Mouse (Mus musculus): Measurements from ENCODE around the gene Stradb. TPM values are rescaled to one million over a fixed set of nuclear protein-coding genes. Genes with fewer than 3 reads are reported as not detected.

The Stradb gene
- polyA plus RNA-seq, 1 experiment from 2014 or later: 28.6 TPM

DNA sequence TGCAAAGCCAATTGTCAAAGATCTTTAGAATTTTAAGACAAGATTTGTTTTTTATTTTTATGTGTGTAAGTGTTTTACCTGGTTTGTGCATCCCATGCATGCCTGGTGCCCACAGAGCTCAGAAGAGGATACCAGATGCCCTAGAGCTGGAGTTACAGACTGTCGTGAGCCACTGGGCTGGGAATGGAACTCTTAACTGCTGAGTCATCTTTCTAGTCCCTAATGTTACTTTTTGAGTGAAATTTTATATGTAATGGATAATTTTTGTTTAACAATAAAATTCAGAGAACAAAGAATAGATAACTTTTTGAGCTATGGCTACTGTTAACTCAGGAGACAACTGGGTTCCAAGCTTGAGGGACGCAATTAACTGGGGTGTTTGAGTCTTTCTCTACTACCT, 13.6 kb upstream of the Stradb start:
- DNase-seq (ENCODE audit: low spot score): no peak

DNA sequence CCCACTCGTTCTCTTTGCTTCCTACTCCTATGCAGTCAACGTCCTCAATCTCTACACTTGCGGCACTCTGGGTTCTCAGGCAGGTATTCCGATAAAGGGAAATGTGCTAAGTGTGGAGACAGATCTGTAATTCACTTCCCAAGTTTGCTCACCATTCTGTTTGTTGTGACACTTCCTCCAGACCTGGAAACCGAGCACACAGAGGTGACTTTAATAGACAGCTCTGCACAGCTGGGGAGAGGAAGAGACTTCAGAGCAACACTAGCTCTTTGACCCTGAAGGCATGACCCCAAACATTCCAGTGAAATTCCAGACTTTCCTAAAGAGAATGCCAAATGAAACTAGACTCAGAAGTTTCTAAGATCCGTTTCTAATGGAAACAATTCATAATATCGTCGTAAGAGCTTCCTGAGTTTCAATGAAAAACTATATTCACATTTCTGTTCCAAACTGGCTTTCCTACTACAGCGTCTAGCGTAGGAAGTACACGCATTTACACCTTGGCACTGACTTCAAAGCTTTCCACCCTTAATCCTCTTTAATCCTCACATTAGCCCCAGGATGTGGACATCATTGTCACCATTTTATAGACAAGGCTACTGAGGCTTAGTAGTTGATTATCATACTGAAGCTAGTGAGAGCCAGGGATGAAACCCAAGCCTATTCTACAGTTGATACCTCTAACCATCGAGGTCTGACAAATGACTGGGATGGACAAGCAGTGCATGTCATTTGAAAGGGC, 12.0 kb upstream of the Stradb start:
- no peak for DNase-seq (ENCODE audit: low spot score)

DNA sequence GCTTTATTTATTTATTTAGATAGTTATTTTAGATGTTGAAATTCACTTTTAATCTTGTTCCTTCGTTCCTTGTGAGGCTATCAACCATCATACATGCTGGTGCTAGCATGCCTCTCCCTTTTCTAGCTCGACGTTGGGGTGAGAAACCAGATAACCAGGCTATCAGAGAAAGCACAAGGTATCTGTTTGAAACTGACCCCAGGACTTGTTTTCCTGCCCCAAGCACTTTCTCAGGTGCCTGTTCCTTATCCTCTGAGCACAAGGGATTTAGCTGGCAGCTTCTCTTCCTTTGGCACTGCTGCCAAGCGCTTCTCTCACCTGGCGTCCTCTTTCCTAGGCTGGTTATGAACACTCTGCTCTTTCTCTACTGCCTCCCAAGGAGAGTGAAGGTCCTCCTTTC, 10.9 kb upstream of the Stradb start:
- DNase-seq (ENCODE audit: low spot score): no peak

DNA sequence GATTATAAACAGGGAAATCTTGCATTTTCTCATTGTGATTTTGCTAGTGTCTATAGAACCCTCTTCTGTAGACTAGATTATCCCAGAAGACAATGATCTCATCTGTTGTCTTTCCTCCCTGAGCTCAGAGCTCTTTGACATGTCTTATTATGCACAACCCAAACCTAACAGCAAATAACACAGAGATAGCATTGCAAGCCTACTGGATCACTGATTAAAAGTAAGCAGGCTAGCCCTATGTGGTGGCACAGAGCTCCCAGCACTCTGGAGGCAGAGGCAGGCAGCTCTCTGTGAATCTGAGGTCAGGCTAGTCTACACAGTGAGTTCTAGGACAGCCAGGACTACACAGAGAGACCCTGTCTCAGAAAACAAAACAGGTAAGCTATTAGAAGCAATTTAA, 10.5 kb upstream of the Stradb start:
- DNase-seq (ENCODE audit: low spot score): no peak

DNA sequence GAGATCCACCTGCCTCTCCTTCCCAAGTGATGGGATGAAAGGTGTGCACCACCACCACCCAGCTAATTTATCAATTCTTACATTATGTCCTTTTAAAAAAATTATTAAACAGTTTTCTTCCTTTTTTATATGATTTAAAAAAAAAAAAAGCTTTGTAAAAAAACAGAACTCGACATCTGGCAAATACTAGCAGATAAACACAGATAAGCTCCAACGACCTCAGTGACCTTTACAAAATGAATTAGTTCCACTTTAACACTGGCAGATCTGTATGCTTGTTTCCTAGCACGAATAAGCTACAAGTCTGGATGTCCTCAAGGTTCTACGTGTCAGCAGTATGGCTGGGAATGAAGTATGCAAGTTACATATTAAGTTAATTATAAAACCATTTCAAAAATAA, 5.8 kb upstream of the Stradb start:
- DNase-seq (ENCODE audit: low spot score): no peak

DNA sequence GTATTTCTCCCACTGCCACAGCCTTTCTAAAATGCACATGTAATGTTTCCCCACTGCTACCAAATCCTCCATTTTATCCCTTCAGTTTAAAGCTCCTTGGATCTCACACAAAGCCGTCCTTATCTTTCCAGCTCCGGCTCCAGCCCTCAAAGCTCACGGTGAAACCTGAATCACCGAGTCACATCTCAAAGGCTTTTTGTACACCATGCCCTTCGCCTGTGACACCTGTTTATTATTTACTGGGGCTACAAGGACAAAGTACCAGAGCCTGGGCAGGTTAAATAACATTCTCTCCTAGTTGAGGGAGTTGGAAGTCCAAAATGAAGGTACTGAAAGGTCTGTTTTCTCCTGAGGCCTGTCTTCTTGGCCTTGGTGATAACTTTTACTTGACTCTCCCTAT, 3.3 kb upstream of the Stradb start:
- no peak for DNase-seq (ENCODE audit: low spot score)

DNA sequence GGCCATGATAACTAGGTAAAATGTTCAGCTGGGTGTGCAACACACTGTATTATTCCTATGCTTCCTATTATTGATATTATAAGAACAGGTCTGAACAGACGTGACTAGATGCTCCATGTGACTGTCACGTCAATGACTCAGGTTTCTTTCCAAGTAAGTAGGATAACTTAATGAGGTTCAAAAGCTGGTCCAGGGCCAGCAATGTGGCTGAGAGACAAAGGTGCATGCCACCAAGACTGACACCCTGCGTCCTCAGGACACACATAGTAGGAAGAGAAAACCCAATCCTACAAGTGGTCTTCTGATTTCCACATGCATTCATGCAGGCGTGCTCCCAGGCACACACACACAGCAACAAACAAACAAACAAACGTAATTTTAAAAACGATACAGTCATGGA, 2.2 kb upstream of the Stradb start:
- no peak for DNase-seq (ENCODE audit: low spot score)

DNA sequence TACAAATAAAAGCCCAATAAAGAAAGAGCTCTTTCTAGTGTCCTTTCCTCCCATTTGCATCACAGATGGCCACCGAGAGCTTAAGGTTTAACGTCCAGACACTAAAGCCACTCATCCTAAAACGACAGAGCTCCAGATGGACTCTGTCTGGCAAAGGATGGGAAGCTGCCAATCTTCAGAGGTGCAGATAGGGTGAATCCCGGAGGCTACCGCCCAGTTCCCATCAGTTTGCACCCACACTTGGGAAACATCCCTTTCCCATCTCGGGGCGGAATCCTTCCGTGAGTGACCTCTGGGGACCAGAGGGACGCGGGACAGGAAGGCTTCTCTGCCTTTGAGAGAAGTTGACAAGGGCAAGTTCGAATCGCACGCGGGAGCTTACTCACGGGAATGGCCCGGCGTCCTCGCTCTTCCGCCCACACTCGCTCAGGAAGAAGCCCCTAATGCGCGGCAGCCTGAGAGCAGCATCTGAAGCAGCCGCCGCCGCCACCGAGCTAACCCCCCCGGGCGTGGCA, 414 bp upstream of the Stradb start:
- no peak for DNase-seq (ENCODE audit: low spot score)

DNA sequence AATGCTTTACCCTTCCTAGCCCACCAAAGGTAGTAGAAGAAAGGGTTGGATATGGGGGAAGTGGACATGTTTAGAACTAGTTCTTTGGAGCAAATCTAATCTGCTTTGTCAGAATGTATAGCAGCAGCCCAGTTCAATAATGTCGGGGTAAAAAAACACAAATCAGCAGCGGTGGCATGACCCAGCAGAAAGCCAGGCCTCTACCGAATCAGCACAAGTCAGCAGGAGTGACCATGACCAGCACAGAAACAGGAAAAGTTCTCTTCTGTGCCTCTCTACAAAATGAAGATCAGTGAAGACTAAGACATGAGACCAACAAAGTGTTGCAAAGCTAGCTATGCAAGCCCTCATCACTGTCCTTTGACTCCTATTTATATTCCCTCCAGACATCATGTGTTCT, 9.0 kb downstream of the Stradb start:
- no peak for DNase-seq (ENCODE audit: low spot score)

DNA sequence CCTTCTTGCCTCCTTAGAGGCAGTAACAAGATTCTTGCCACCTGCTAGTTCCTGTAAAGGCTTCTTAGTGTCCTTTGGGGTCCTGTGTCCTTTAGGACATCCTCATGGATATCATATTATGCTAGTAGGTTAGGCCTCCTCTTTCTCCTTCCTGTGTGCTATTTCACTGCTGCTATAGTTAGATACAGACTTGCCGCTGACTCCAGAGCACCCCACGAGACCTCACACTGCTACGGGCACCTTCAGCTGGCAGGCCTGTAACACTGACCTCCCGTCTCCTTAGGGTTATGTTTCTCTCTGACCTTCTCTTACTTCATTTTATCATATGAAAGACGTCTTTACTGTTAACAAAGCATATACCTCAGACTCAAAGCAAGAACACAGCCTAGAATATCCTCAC, 11.3 kb downstream of the Stradb start:
- no peak for DNase-seq (ENCODE audit: low spot score)

DNA sequence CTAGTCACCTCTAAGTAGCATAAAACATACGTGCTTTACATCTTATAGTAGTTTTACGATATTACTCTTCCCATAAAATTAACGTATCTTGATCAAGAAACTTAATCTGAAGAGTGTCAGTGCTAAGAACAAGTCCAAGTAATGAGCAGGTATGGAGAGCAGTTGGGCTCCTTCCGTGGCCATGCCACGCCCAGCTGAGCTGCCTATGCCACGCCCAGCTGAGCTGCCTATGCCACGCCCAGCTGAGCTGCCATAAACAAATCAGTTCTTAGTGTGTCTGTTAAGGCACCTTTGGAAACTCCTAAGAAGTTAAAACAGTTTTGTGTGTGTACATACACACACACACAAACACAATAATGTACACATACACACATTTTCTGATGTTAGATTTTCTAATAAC, 19.8 kb downstream of the Stradb start:
- DNase-seq (ENCODE audit: low spot score): no peak

DNA sequence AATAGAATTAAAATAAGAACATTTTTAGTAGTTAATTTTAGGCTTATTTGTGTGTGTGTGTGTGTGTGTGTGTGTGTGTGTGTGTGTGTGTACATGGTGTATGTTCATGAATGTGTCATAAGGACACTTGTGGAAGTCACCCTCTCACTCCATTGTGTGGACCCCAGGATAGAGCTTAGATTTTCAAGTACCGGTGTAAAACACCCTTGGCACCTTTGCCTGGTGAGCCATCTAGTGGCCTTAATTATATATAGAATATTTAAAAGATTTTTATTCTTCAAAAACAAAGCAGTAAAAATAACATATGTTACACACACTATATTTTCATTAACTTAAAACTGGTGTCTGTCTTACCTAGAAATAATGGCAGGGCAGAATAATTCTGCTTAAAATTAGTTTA, 20.4 kb downstream of the Stradb start:
- peak; percentile 16 for DNase-seq (ENCODE audit: low spot score)

DNA sequence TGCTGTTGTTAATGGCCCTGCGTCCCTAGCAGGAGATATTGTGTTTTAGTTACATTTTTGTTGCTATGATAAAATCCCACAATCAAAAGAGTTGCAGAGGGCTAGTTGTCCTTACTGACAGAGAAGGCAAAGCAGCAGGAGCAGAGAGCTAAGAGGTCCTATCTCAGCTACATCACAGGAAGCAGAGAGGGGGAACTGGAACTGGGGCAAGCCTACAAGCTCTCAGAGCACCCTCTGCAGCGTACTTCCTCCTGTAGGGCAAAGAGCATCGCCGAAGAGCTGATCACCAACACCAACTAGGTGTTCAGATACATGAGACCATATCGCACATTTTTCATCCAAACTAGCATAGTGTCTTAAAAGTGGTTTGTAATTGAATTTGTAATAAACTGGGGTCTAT, 22.0 kb downstream of the Stradb start:
- DNase-seq (ENCODE audit: low spot score): no peak

DNA sequence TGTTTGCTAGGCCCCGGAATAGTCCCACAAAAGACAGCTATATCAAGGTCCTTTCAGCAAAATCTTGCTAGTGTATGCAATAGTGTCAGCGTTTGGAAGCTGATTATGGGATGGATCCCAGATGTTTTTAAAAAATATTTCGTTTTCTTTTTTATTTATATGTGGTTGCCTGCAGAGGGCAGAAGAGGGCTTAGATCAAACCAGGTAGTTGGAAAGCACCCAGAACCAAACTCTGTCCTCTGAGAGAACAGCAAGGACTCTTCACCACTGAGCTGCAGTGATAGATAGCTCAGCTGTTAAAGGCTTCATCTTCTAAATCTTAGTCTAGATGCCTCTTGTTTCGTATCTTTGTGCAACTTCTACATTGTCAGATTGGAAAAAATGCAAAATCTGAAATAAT, 35.9 kb downstream of the Stradb start:
- DNase-seq (ENCODE audit: low spot score): peak; percentile 35

DNA sequence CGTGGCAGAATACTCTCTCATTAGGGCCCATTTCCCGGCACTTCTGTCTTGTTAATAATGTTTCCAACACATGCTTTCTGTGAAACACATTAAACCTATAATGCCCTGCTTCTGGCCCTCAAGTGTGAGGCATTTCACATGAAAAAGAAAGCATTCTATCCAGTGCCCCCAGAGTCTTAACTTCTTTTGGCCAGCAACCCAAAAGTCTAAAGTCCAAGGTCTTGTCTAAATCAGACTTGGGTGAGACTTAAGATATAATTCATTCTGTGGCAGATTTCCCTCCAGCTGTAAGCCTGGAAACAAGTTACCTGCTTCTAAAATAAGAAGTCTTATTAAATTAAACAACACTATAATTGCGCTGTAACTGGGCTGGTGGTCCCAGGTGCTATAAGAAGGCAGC, 48.2 kb downstream of the Stradb start:
- no peak for DNase-seq (ENCODE audit: low spot score)

DNA sequence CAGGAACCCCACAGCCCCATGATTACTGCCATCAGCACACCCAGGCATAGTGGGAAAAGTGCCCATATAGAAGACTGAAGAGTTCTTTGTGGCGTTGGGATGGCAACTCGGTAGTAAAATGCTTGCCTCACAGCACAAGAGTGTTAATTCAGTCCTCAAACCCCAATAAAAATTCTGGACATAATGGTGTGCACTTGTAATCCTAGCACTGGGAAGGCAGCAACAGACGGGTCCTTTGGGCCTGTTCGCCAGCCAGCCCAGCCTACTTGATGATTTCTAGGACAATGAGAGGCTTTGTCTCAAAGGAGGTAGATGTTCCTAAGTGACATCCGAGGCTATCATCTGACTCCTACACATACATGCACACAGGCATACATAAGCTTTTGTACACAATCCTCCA, 64.4 kb downstream of the Stradb start:
- DNase-seq (ENCODE audit: low spot score): no peak

Other genes with a start within 250 kb of the Stradb start
- gene Casp8, start 178.1 kb upstream of the Stradb start, polyA plus RNA-seq (2015; fragmentation: Nextera tagmentation; extraction: Ambion mirVana): 56.4 and 67.7 TPM in 2 replicates
- gene Trak2, start 92 bp upstream of the Stradb start, polyA plus RNA-seq (2015; fragmentation: Nextera tagmentation; extraction: Ambion mirVana): 13.2 and 13.5 TPM in 2 replicates
- not detected in 2 replicates for gene C2cd6, start 121.4 kb downstream of the Stradb start, polyA plus RNA-seq (2015; fragmentation: Nextera tagmentation; extraction: Ambion mirVana)
- 12.2 and 14.4 TPM in 2 replicates for gene Tmem237, start 146.9 kb downstream of the Stradb start, polyA plus RNA-seq (2015; fragmentation: Nextera tagmentation; extraction: Ambion mirVana)
- 4.8 and 6.2 TPM in 2 replicates for gene Mpp4, start 189.9 kb downstream of the Stradb start, polyA plus RNA-seq (2015; fragmentation: Nextera tagmentation; extraction: Ambion mirVana)